Mouse (Mus musculus): ENCODE data around the gene Evi5l. TPM values are rescaled to one million over a fixed set of nuclear protein-coding genes. Genes with fewer than 3 reads are reported as not detected.

The Evi5l gene
- polyA plus RNA-seq, 1 experiment from 2014 or later, result 11.8 TPM

- H3K4me2 ChIP-seq (ENCODE audit: low read length), result no peak overlapping the region
- no peaks in the 10 kb centered on the region for H3K9me3 ChIP-seq (ENCODE audit: control insufficient read depth, low read length)
- 49% methylated on average over 10 of the region's 10 CpGs for WGBS
- ATAC-seq (ENCODE audit: insufficient number of reproducible peaks, insufficient read depth, low FRiP score, low read depth), result no peak
- H3K4me3 ChIP-seq (ENCODE audit: control insufficient read depth in 1 of 2, insufficient read depth in 1 of 2, low read depth in 1 of 2, low read length in 2 of 2), result no peak overlapping the region
- H3K36me3 ChIP-seq (ENCODE audit: control insufficient read depth, insufficient read depth, low read length), result no peaks in the 10 kb centered on the region
- no peak overlapping the region for H3K27ac ChIP-seq (replicated peaks in 1 of 2; ENCODE audit: control insufficient read depth in 1 of 2, insufficient read depth in 1 of 2, low read depth in 2 of 2, low read length in 2 of 2)
- H3K9ac ChIP-seq (ENCODE audit: low read length), result no peak overlapping the region
- peaks cover 31% of the 10 kb centered on the region; the same call in 1 of the 2 replicates for H3K27me3 ChIP-seq (ENCODE audit: control insufficient read depth, insufficient read depth, low read length)
- peaks cover 3 to 6% of the 10 kb centered on the region in 2 experiments; a peak in 3 of 4 replicates for H3K4me1 ChIP-seq (ENCODE audit: control insufficient read depth in 2 of 2, insufficient read depth in 2 of 2, low read length in 2 of 2)
Observed at GRCm38 (mm10) chr8:4230612-4231351, 64.4 kb downstream of the Evi5l start.

DNA sequence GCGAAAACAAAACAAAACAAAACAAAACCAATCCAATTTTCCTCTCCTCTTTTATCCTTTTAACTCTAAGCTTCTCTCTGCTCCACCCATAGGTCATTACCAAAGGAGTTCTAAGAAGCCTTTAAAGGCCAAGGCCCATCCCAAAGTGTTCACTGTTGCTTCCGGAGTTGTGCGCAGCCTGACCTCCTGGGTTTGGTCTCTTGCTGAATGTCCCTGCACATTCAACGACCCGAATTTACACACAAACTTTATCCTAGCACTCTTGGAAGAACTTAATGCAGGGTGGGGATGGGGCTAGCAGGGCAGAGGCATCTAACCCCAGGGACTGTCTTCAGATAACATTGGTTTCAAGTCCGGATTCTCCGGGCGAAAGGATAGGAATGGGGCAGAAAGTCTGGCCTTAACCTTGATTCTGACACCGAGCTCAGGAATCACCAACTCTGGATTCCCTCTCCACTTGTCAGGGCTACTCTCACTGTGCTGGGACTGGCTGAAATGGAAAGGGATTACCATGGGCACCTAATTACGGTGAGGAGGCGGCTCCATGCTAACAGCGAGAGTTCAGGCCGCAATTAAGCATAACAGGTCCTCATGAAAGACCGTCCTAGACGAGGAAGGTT lies 71.6 kb downstream of the Evi5l start:
- 0 out of 2 replicates have a peak, but pooled peaks have one; percentile 0 for ATAC-seq (ENCODE audit: insufficient number of reproducible peaks, insufficient read depth, low FRiP score, low read depth)
- 17% methylated on average over 15 of the region's 15 CpGs for WGBS
- Histone ChIP-seq H3K9me3 (ENCODE audit: control insufficient read depth, low read length) (no peaks in the 10 kb centered on the region), H3K36me3 (ENCODE audit: control insufficient read depth, insufficient read depth, low read length) (peaks cover 29% of the 10 kb centered on the region), H3K4me1 (ENCODE audit: control insufficient read depth in 2 of 2, insufficient read depth in 2 of 2, low read length in 2 of 2) (peaks cover 14 to 17% of the 10 kb centered on the region in 2 experiments), H3K9ac (ENCODE audit: low read length) (peak overlapping the region; percentile 80), H3K4me2 (ENCODE audit: low read length) (peak overlapping the region; percentile 76), H3K27ac (replicated peaks in 1 of 2; ENCODE audit: control insufficient read depth in 1 of 2, insufficient read depth in 1 of 2, low read depth in 2 of 2, low read length in 2 of 2) (peak overlapping the region; percentile 93 to 97), H3K27me3 (ENCODE audit: control insufficient read depth, insufficient read depth, low read length) (no peaks in the 10 kb centered on the region), H3K4me3 (ENCODE audit: control insufficient read depth in 1 of 2, insufficient read depth in 1 of 2, low read depth in 1 of 2, low read length in 2 of 2) (peak overlapping the region; percentile 67 to 72)

DNA sequence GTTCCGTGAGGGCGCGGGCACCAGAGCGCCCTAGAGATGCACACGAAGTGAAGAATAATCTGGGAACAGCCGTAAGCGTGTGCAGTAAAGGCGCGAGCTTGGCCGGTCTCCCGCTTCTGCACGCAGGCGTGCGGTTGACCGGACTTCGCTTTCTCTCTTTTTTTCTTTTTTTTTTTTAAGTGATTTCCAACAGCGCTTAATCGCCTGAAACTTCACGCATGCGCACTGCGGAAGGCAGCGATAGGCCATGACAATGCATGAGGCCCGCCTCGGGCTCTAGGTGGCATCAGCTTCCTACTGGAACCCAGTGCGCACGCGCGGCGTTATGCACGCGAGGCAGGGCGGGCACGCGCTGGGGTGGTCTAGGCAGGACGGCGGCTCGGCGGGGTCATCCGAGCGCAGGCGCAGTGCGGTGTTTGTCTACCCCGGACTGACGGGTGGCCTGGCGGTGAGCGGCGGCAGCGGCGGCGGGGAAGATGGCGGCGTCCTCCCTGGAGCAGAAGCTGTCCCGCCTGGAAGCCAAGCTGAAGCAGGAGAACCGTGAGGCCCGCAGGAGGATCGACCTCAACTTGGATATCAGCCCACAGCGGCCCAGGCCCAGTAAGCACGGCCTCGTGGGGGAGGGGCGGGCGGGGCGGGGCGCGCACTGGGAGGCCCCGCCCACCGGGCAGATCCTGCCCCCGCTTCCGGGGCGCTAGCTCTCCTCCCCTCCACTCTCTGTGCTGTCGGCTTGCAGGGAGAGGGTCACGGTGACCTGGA lies 72.2 kb downstream of the Evi5l start, which contains the start of the genes Map2k7 and Gm49320:
Gene Map2k7, plus strand, starts transcription at position 307 of the 759 bp plus-strand sequence.
Gene Gm49320, plus strand, starts transcription at position 432 of the 759 bp plus-strand sequence.
- no peaks in the 10 kb centered on the region for H3K27me3 ChIP-seq (ENCODE audit: control insufficient read depth, insufficient read depth, low read length)
- WGBS, result under 1% methylated on average over 66 of the region's 71 CpGs
- peak within 1 kb of the TSS; percentile 80 for H3K9ac ChIP-seq (ENCODE audit: low read length)
- H3K36me3 ChIP-seq (ENCODE audit: control insufficient read depth, insufficient read depth, low read length), result peaks cover 35% of the 10 kb centered on the region
- ATAC-seq (ENCODE audit: insufficient number of reproducible peaks, insufficient read depth, low FRiP score, low read depth), result peak; percentile 94
- peak within 1 kb of the TSS; percentile 69 to 72 for H3K4me3 ChIP-seq (ENCODE audit: control insufficient read depth in 1 of 2, insufficient read depth in 1 of 2, low read depth in 1 of 2, low read length in 2 of 2)
- H3K27ac ChIP-seq (replicated peaks in 1 of 2; ENCODE audit: control insufficient read depth in 1 of 2, insufficient read depth in 1 of 2, low read depth in 2 of 2, low read length in 2 of 2), result peak within 1 kb of the TSS; percentile 93 to 97
- H3K4me2 ChIP-seq (ENCODE audit: low read length), result peak within 1 kb of the TSS; percentile 79
- H3K4me1 ChIP-seq (ENCODE audit: control insufficient read depth in 2 of 2, insufficient read depth in 2 of 2, low read length in 2 of 2), result peaks cover 14 to 17% of the 10 kb centered on the region in 2 experiments
- H3K9me3 ChIP-seq (ENCODE audit: control insufficient read depth, low read length), result no peaks in the 10 kb centered on the region

DNA sequence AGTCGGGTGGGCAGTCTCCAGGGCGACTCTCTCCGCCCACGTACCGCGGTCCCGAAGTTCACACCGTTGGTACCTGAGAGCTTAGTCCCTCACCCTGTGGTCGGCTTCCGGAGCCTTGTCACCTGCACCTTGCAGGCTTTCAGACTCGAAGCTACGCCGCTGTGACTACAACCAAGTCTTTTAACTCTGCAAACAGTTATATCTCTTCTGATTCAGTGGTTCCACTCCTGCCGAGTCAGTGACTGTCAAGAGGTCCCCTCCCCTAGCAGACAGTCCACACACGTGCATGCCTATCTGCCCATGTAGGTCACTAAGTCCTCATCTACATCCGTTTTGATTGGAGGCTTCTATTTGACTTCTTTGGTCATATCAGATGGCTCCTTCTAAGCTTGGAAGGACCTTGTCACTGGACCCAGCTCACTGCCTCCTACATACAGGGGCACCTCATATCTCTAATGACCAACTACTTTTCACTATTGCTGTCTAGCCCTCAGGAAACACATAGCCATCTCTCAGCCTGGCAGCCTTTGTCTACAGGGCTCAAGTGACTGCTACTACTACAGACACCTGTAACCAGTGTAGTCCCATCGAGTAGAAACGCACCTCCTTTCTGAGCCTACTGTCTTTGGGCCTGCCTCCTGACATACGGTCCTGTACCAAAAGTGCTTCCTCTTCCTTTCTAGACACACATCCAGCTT lies 73.0 kb downstream of the Evi5l start:
- Histone ChIP-seq H3K36me3 (ENCODE audit: control insufficient read depth, insufficient read depth, low read length) (peaks cover 43% of the 10 kb centered on the region), H3K4me1 (ENCODE audit: control insufficient read depth in 2 of 2, insufficient read depth in 2 of 2, low read length in 2 of 2) (peaks cover 14 to 17% of the 10 kb centered on the region in 2 experiments), H3K4me2 (ENCODE audit: low read length) (peak overlapping the region; percentile 79), H3K27me3 (ENCODE audit: control insufficient read depth, insufficient read depth, low read length) (no peaks in the 10 kb centered on the region), H3K4me3 (ENCODE audit: control insufficient read depth in 1 of 2, insufficient read depth in 1 of 2, low read depth in 1 of 2, low read length in 2 of 2) (peak overlapping the region; percentile 69 to 72), H3K9ac (ENCODE audit: low read length) (peak overlapping the region; percentile 78), H3K27ac (replicated peaks in 1 of 2; ENCODE audit: control insufficient read depth in 1 of 2, insufficient read depth in 1 of 2, low read depth in 2 of 2, low read length in 2 of 2) (peak overlapping the region; percentile 9 to 93), H3K9me3 (ENCODE audit: control insufficient read depth, low read length) (no peaks in the 10 kb centered on the region)
- ATAC-seq (ENCODE audit: insufficient number of reproducible peaks, insufficient read depth, low FRiP score, low read depth), result no peak
- 10% methylated on average over 19 of the region's 19 CpGs for WGBS

- Histone ChIP-seq H3K9ac (ENCODE audit: low read length) (no peak overlapping the region), H3K27ac (replicated peaks in 1 of 2; ENCODE audit: control insufficient read depth in 1 of 2, insufficient read depth in 1 of 2, low read depth in 2 of 2, low read length in 2 of 2) (no peak overlapping the region), H3K36me3 (ENCODE audit: control insufficient read depth, insufficient read depth, low read length) (peaks cover 83% of the 10 kb centered on the region), H3K9me3 (ENCODE audit: control insufficient read depth, low read length) (no peaks in the 10 kb centered on the region), H3K4me2 (ENCODE audit: low read length) (no peak overlapping the region), H3K4me1 (ENCODE audit: control insufficient read depth in 2 of 2, insufficient read depth in 2 of 2, low read length in 2 of 2) (peaks cover 11 to 14% of the 10 kb centered on the region in 2 experiments), H3K27me3 (ENCODE audit: control insufficient read depth, insufficient read depth, low read length) (no peaks in the 10 kb centered on the region), H3K4me3 (ENCODE audit: control insufficient read depth in 1 of 2, insufficient read depth in 1 of 2, low read depth in 1 of 2, low read length in 2 of 2) (no peak overlapping the region)
- WGBS, result 90% methylated on average over 5 of the region's 5 CpGs
- ATAC-seq (ENCODE audit: insufficient number of reproducible peaks, insufficient read depth, low FRiP score, low read depth), result no peak
Observed at GRCm38 (mm10) chr8:4245061-4245460, 78.7 kb downstream of the Evi5l start.

DNA sequence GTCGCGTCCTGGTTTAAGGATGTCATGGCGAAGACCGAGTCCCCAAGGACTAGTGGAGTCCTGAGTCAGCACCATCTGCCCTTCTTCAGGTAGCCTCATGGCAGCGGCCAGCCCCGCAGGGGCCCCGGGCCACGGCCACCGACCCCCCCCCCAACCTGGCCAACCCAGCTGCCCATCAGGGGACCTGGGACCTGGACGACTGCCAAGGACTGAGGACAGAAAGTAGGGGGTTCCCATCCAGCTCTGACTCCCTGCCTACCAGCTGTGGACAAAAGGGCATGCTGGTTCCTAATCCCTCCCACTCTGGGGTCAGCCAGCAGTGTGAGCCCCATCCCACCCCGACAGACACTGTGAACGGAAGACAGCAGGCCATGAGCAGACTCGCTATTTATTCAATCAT lies 79.4 kb downstream of the Evi5l start:
- ATAC-seq (ENCODE audit: insufficient number of reproducible peaks, insufficient read depth, low FRiP score, low read depth), result no peak
- Histone ChIP-seq H3K27ac (replicated peaks in 1 of 2; ENCODE audit: control insufficient read depth in 1 of 2, insufficient read depth in 1 of 2, low read depth in 2 of 2, low read length in 2 of 2) (no peak overlapping the region), H3K4me1 (ENCODE audit: control insufficient read depth in 2 of 2, insufficient read depth in 2 of 2, low read length in 2 of 2) (peaks cover 8 to 10% of the 10 kb centered on the region in 2 experiments; a peak in 3 of 4 replicates), H3K9ac (ENCODE audit: low read length) (no peak overlapping the region), H3K9me3 (ENCODE audit: control insufficient read depth, low read length) (no peaks in the 10 kb centered on the region), H3K36me3 (ENCODE audit: control insufficient read depth, insufficient read depth, low read length) (peaks cover 77% of the 10 kb centered on the region), H3K27me3 (ENCODE audit: control insufficient read depth, insufficient read depth, low read length) (no peaks in the 10 kb centered on the region), H3K4me2 (ENCODE audit: low read length) (no peak overlapping the region), H3K4me3 (ENCODE audit: control insufficient read depth in 1 of 2, insufficient read depth in 1 of 2, low read depth in 1 of 2, low read length in 2 of 2) (no peak overlapping the region)
- 88% methylated on average over 13 of the region's 13 CpGs for WGBS

DNA sequence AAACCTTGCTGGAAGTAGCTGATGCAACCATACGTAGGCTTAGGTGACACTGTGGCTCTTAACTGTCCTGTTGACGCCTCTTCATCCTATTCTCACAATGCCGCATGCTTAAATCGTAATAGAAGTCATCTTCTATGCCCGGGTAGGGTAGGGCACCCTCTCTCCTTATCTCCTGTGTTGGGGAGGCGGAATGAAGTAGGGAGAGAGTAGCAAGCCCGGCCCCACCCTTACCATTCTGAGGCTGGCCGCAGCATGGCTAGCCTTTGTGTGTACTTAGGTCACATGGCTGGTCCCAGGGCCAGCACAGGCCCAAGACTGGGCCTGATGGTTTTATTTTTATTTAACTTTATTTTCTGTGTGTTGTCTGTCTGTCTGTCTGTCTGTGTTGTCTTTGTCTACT lies 80.9 kb downstream of the Evi5l start:
- 79% methylated on average over 8 of the region's 8 CpGs for WGBS
- Histone ChIP-seq H3K4me3 (ENCODE audit: control insufficient read depth in 1 of 2, insufficient read depth in 1 of 2, low read depth in 1 of 2, low read length in 2 of 2) (no peak overlapping the region), H3K9me3 (ENCODE audit: control insufficient read depth, low read length) (no peaks in the 10 kb centered on the region), H3K4me1 (ENCODE audit: control insufficient read depth in 2 of 2, insufficient read depth in 2 of 2, low read length in 2 of 2) (peaks cover 8 to 11% of the 10 kb centered on the region in 2 experiments; a peak in 3 of 4 replicates), H3K27me3 (ENCODE audit: control insufficient read depth, insufficient read depth, low read length) (no peaks in the 10 kb centered on the region), H3K9ac (ENCODE audit: low read length) (no peak overlapping the region), H3K27ac (replicated peaks in 1 of 2; ENCODE audit: control insufficient read depth in 1 of 2, insufficient read depth in 1 of 2, low read depth in 2 of 2, low read length in 2 of 2) (no peak overlapping the region), H3K36me3 (ENCODE audit: control insufficient read depth, insufficient read depth, low read length) (peaks cover 61% of the 10 kb centered on the region), H3K4me2 (ENCODE audit: low read length) (no peak overlapping the region)
- ATAC-seq (ENCODE audit: insufficient number of reproducible peaks, insufficient read depth, low FRiP score, low read depth), result no peak
